Mouse (Mus musculus) bone marrow, adult 2 months (tissue): Measurements from ENCODE around the gene Dnmt1.

Source experiments
- CTCF ChIP-seq: fragments of 200-500 bp; IDR thresholded peaks from 2 replicates; pipeline ENCODE4 v1.5.1; 2011; ENCODE audit warnings: low read length, control low read depth; ENCODE audit not compliant: control insufficient read depth, insufficient read depth
- POLR2A ChIP-seq: fragments of 200-500 bp; IDR thresholded peaks from 2 replicates; pipeline ENCODE4 v1.6.1; 2011; ENCODE audit warnings: low read depth, mild to moderate bottlenecking, control low read depth, low read length, borderline replicate concordance; ENCODE audit not compliant: control insufficient read depth

GRCm38 (mm10) chr9:20923258-20923657 lies 36.4 kb downstream of the Dnmt1 start:
- TF ChIP-seq CTCF = no peak
- no peak for TF ChIP-seq POLR2A
